Mouse (Mus musculus) testis, adult 2 months (tissue): ENCODE measurements at regions not wholly inside any gene's neighbourhood (a gene's known extent, or its start where the extent isn't known, plus 50 kb on each side); places are given as distances from the start of the nearest gene placed in this dataset.

Experiments used
- CTCF ChIP-seq: fragments of 200-500 bp; IDR thresholded peaks from 2 replicates; pipeline ENCODE4 v1.5.1; 2012; ENCODE audit warnings: low read depth, mild to moderate bottlenecking, inconsistent platforms, low read length, moderate library complexity; ENCODE audit not compliant: control insufficient read depth, insufficient read depth, insufficient replicate concordance
- POLR2A ChIP-seq: fragments of 200-500 bp; IDR thresholded peaks from 2 replicates; pipeline ENCODE4 v1.6.1; 2012; ENCODE audit warnings: low read depth, mild to moderate bottlenecking, inconsistent platforms, low read length, moderate library complexity; ENCODE audit not compliant: control insufficient read depth

- TF ChIP-seq CTCF (no peak), POLR2A (no peak)
Measured at GRCm38 (mm10) chr12:54334491-54335132, 131.0 kb upstream of the Egln3 start.
